9 mouse cellular contexts compared by ENCODE assay signal in genomic region chr2:19415063-19415521, GRCm38 (mm10). TPM values are rescaled to one million over a fixed set of nuclear protein-coding genes. Genes with fewer than 3 reads are reported as not detected.
DNase-seq lines count a peak whose midpoint lies in the region; ATAC-seq and TF ChIP-seq lines count a peak whose summit lies in the region.
"Had no signal": no experiment of that assay in that cellular context is flagged by ENCODE, and none has a peak within 500 bp of the region (broad histone marks: within the 10 kb centered on the region; RNA-seq: fewer than 3 reads in every experiment).

No protein-coding gene starts in this region.

- peak; percentile 83 for DNase-seq in 3T3-L1 (ENCODE audit: low read depth, low spot score)
- DNase-seq in cerebellum, adult 9-11 months: peak; percentile 39
- peak; percentile 38 to 93 for DNase-seq in frontal cortex, adult 2 months (ENCODE audit: extremely low spot score in 1 of 2, low spot score in 1 of 2)
- DNase-seq in limb, embryonic 14.5 days (ENCODE audit: low spot score): peak; percentile 92
- DNase-seq in monocyte, adult 2 months (ENCODE audit: low read depth in 1 of 2, low spot score in 2 of 2): peak; percentile 2 to 34
- DNase-seq in gastrocnemius, postnatal 10 days: no peak

- 2% methylated on average over 6 of the region's 6 CpGs for WGBS in intestine, embryonic 15.5 days
- under 1% methylated on average over 6 of the region's 6 CpGs for WGBS in limb, embryonic 14.5 days

- ATAC-seq in intestine, embryonic 15.5 days: no peak
- peak; percentile 37; the same call in 1 of the 2 replicates for ATAC-seq in limb, embryonic 14.5 days (ENCODE audit: low FRiP score, low read depth)

- peaks cover 15% of the 10 kb centered on the region for H3K27me3 ChIP-seq in E14TG2a.4 (ENCODE audit: insufficient read depth, low read length)
- H3K27me3 ChIP-seq in intestine, embryonic 15.5 days (replicated peaks): no peaks in the 10 kb centered on the region
- no peaks in the 10 kb centered on the region for H3K27me3 ChIP-seq in limb, embryonic 14.5 days (ENCODE audit: control insufficient read depth, insufficient read depth, low read length)

- H3K9me3 ChIP-seq in E14TG2a.4 (ENCODE audit: low read length): peaks cover 24% of the 10 kb centered on the region
- H3K9me3 ChIP-seq in intestine, embryonic 15.5 days: no peaks in the 10 kb centered on the region
- no peaks in the 10 kb centered on the region for H3K9me3 ChIP-seq in limb, embryonic 14.5 days (ENCODE audit: control insufficient read depth, low read length)

- H3K4me3 ChIP-seq in E14TG2a.4 (replicated peaks; ENCODE audit: low read length): no peak overlapping the region
- 0 out of 2 replicates have a peak overlapping the region, but pooled peaks have one; percentile 20 for H3K4me3 ChIP-seq in intestine, embryonic 15.5 days (replicated peaks)
- peak overlapping the region; percentile 21 for H3K4me3 ChIP-seq in limb, embryonic 14.5 days (replicated peaks; ENCODE audit: low read length)

- TF ChIP-seq CTCF in E14TG2a.4 (conservative IDR thresholded peaks at IDR 0.05; ENCODE audit: low read length): peak; percentile 91

- no peak overlapping the region for H3K9ac ChIP-seq in intestine, embryonic 15.5 days
- no peak overlapping the region for H3K9ac ChIP-seq in limb, embryonic 14.5 days (ENCODE audit: low read depth, low read length, severe bottlenecking)

- H3K27ac ChIP-seq in intestine, embryonic 15.5 days: no peak overlapping the region
- no peak overlapping the region for H3K27ac ChIP-seq in limb, embryonic 14.5 days (replicated peaks; ENCODE audit: low read depth, low read length)

- peak overlapping the region; percentile 53 for H3K4me2 ChIP-seq in intestine, embryonic 15.5 days (replicated peaks)
- peak overlapping the region; percentile 53 for H3K4me2 ChIP-seq in limb, embryonic 14.5 days (replicated peaks; ENCODE audit: low read depth, low read length, severe bottlenecking)

- peaks cover 4% of the 10 kb centered on the region for H3K4me1 ChIP-seq in E14TG2a.4 (replicated peaks; ENCODE audit: low read depth, low read length)
- H3K4me1 ChIP-seq in intestine, embryonic 15.5 days (replicated peaks): no peaks in the 10 kb centered on the region
- H3K4me1 ChIP-seq in limb, embryonic 14.5 days (ENCODE audit: control insufficient read depth, insufficient read depth, low read length): no peaks in the 10 kb centered on the region

- TF ChIP-seq POLR2A in limb, embryonic 14.5 days (IDR thresholded peaks at IDR 0.05; ENCODE audit: borderline replicate concordance, extremely low read depth, insufficient read depth, insufficient read length): no peak

- H3K36me3 ChIP-seq in E14TG2a.4 (ENCODE audit: insufficient read depth, low read length): no peaks in the 10 kb centered on the region
- H3K36me3 ChIP-seq in intestine, embryonic 15.5 days: no peaks in the 10 kb centered on the region
- no peaks in the 10 kb centered on the region for H3K36me3 ChIP-seq in limb, embryonic 14.5 days (ENCODE audit: control insufficient read depth, insufficient read depth, low read length)

RNA-seq across cellular contexts. Expression of gene Ptf1a, which starts 30.4 kb away (rescaled TPM):
- not detected in 2 replicates for polyA plus RNA-seq in frontal cortex, adult 2 months (2012; rRNA removed)
- polyA plus RNA-seq in intestine, embryonic 15.5 days (2015; fragmentation: Nextera tagmentation; extraction: Ambion mirVana): 10.8 and 17.9 TPM in 2 replicates
- 0.04 TPM in 1 of 2 replicates, not detected in the other for polyA plus RNA-seq in limb, embryonic 14.5 days (2012; rRNA removed)
- not detected in 2 replicates for polyA plus RNA-seq in limb, embryonic 14.5 days (2014; fragmentation: Nextera tagmentation; extraction: Ambion mirVana)
- not detected for total RNA-seq in gastrocnemius, postnatal 10 days (2021)
- total RNA-seq: layer of hippocampus, postnatal 36 days had no signal

RNA-seq across cellular contexts. Expression of gene Msrb2, which starts 43.9 kb away (rescaled TPM):
- 40.2 and 44.4 TPM in 2 replicates for polyA plus RNA-seq in frontal cortex, adult 2 months (2012; rRNA removed)
- polyA plus RNA-seq in intestine, embryonic 15.5 days (2015; fragmentation: Nextera tagmentation; extraction: Ambion mirVana): 21.6 and 22.7 TPM in 2 replicates
- polyA plus RNA-seq in limb, embryonic 14.5 days (2012; rRNA removed): 22.3 and 23.7 TPM in 2 replicates
- polyA plus RNA-seq in limb, embryonic 14.5 days (2014; fragmentation: Nextera tagmentation; extraction: Ambion mirVana): 25.1 and 25.6 TPM in 2 replicates
- total RNA-seq in gastrocnemius, postnatal 10 days (2021): 1 to 10 TPM; 6.1 to 7.5 TPM

Comparison
In these comparisons a context has a peak if more than half of its experiments do, and no peak if none do; other contexts are left out.
1. RNA of gene Ptf1a, which starts 30.4 kb away (polyA plus RNA-seq): 10.8 to 17.9 TPM in intestine, embryonic 15.5 days; not detected in frontal cortex, adult 2 months and 0.04 TPM in limb, embryonic 14.5 days; every median in the first group is over 10 times any median in the second.